Mouse (Mus musculus) cerebral cortex, adult 2 months (tissue): ENCODE results near the gene 4930590J08Rik.

Experiments used
- WGBS: fragments of 180-500 bp; shearing (Covaris S2); methylation state at CpG from one replicate; pipeline ENCODE4 v1.1.7; 2018; 5-methylcytosine and 5-hydroxymethylcytosine counted together

Gene 4930590J08Rik

GRCm38 (mm10) chr6:91965060-91965459 lies 62.5 kb downstream of the 4930590J08Rik start:
- 91% methylated on average over 8 of the region's 8 CpGs for WGBS

DNA sequence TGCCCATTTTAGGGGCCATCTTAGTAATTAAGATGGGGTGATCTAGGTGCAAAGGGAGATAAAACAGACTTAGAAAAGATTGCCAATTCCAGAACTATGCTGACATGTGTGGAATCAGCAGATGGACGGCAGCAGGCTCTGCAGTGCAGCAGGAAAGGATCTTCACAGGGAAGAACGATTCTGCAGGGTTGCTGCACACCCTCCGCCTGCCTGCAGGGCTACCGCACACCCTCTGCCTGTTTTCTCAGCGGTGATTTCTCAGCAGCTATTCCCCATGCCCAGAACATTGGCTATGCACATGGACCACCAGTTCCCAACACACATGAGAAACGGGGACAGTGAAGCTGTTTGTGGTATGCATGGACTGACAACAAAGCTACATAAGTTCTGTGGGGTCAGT lies 63.4 kb downstream of the 4930590J08Rik start:
- WGBS, result 37% methylated on average over 6 of the region's 6 CpGs

- 57% methylated on average over 9 of the region's 9 CpGs for WGBS
Measured at GRCm38 (mm10) chr6:91972201-91972646, 69.6 kb downstream of the 4930590J08Rik start.

DNA sequence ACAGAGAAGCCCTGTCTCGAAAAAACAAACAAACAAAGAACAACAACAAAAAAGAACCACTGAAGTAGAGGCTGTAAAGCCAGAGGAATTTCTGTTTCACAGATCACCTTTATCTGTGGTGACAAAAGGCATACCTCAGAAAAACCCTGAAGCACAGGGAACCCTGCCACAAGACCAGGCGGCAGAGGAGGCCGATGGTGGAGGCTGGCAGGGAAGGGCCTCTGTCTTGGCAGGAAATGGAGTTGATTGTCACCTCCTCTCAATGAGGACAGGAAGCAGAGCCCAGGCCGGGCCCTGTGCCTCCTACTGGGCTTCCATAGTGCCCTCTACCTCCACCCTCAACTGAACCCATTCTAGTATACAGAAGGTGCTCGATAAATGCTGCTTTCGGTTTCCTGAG lies 71.4 kb downstream of the 4930590J08Rik start:
- whole genome bisulfite sequencing, result 79% methylated on average over 6 of the region's 6 CpGs

GRCm38 (mm10) chr6:91978371-91979300 lies 76.0 kb downstream of the 4930590J08Rik start, which contains the start of gene Fgd5:
Gene Fgd5 (plus strand): TSS chr6:91978878.
- WGBS, result 3% methylated on average over 60 of the region's 62 CpGs

- WGBS, result 31% methylated on average over 23 of the region's 23 CpGs
Measured at GRCm38 (mm10) chr6:91979301-91979996, 76.8 kb downstream of the 4930590J08Rik start.

- WGBS, result 88% methylated on average over 3 of the region's 3 CpGs
Measured at GRCm38 (mm10) chr6:91980011-91980410, 77.4 kb downstream of the 4930590J08Rik start.

- 92% methylated on average over 8 of the region's 8 CpGs for WGBS
Measured at GRCm38 (mm10) chr6:91990101-91990500, 87.5 kb downstream of the 4930590J08Rik start.

- 81% methylated on average over 2 of the region's 2 CpGs for WGBS
Measured at GRCm38 (mm10) chr6:91992823-91993222, 90.2 kb downstream of the 4930590J08Rik start.

DNA sequence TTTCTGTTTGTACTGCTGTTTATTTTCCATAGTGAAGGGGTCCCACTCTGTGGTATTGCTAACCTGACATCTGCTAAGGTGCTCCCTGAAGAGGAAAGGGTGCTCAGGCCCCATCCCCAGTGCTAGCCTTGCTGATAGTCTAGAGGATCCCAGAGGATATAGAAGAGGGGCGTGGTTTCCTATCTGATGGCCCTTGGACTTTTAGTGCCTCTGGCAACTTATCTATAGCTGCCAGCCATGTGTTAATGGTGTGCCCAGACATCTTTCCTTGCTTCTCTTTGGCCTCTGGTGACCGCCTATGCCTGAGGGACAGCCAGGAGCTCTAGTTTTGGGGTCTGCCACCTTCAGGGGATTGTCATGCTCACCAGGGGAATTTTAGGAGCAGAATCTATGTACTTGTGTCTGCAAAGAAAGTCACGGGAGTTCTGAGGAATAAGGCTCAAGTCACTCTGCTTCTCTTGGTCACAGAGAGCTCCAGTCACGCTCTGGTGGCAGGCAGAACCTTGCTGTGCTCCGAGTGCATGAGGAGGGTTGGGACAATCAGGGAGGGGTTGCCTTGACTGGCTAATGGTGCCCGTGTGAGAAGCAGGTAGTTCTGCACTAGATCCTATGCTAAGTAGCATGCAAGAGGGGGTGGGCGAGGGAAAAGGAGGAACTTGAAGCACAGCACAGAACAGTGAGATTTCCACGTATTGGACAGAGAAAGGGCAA lies 91.3 kb downstream of the 4930590J08Rik start:
- WGBS, result 81% methylated on average over 8 of the region's 8 CpGs

GRCm38 (mm10) chr6:91996072-91996471 lies 93.5 kb downstream of the 4930590J08Rik start:
- 83% methylated on average over 8 of the region's 8 CpGs for WGBS
